Mouse (Mus musculus) heart, postnatal 0 days (tissue): Measurements from ENCODE around the gene Myo1e. TPM values are rescaled to one million over a fixed set of nuclear protein-coding genes. Genes with fewer than 3 reads are reported as not detected.
A peak's percentile ranks its signal among the peaks of the same experiment; 100 is the strongest.

Experiments
- ATAC-seq: fragments of 200-750 bp; cut with Nextera tagmentation; 2 replicates; pipeline ENCODE4 v1.8.0; 2017; ENCODE audit warnings: low read depth, moderate number of reproducible peaks, moderate library complexity; ENCODE audit not compliant: insufficient read depth
- DNase-seq: peaks from one replicate; pipeline ENCODE4 v3.0.0-alpha.2; 2016; ENCODE audit warnings: low spot score
- H3K27ac ChIP-seq: fragments of 300-500 bp; sonication (generic); 2 replicates; pipeline ENCODE4 v1.5.1; 2014; ENCODE audit warnings: low read depth, mild to moderate bottlenecking
- H3K27me3 ChIP-seq: fragments of 300-500 bp; sonication (generic); 2 replicates; pipeline ENCODE4 v1.6.1; 2014; ENCODE audit warnings: low read length, mixed read lengths; ENCODE audit not compliant: control insufficient read depth, insufficient read depth
- H3K36me3 ChIP-seq: fragments of 300-500 bp; sonication (generic); replicated peaks from 2 replicates; pipeline ENCODE4 v1.6.1; 2014; ENCODE audit warnings: low read length, mixed read lengths; ENCODE audit not compliant: control insufficient read depth, insufficient read depth
- H3K4me1 ChIP-seq: fragments of 300-500 bp; sonication (generic); 2 replicates; pipeline ENCODE4 v1.6.1; 2014; ENCODE audit warnings: antibody characterized with exemption; ENCODE audit not compliant: control insufficient read depth, insufficient read depth
- H3K4me2 ChIP-seq: fragments of 300-500 bp; sonication (generic); 2 replicates; pipeline ENCODE4 v1.6.1; 2014; ENCODE audit warnings: low read depth, mild to moderate bottlenecking, low read length, moderate library complexity
- H3K4me3 ChIP-seq: fragments of 300-500 bp; sonication (generic); 2 replicates; pipeline ENCODE4 v1.5.1; 2014; ENCODE audit warnings: low read depth, low read length
- H3K9ac ChIP-seq: fragments of 300-500 bp; sonication (generic); replicated peaks from 2 replicates; pipeline ENCODE4 v1.6.1; 2014; ENCODE audit warnings: low read depth, low read length, mixed read lengths
- H3K9me3 ChIP-seq: fragments of 300-500 bp; sonication (generic); replicated peaks from 2 replicates; pipeline ENCODE4 v1.6.1; 2016; ENCODE audit warnings: low read length; ENCODE audit not compliant: control insufficient read depth
- CTCF ChIP-seq: IDR thresholded peaks from 2 replicates; pipeline ENCODE4 v1.5.1; 2016; ENCODE audit warnings: antibody characterized with exemption, control low read depth, low read depth
- EP300 ChIP-seq: IDR thresholded peaks from 2 replicates; pipeline ENCODE4 v1.6.1; 2016; ENCODE audit warnings: antibody characterized with exemption, low read depth
- WGBS: fragments of 180-500 bp; shearing (Covaris S2); extraction: QIAGEN DNeasy Blood & Tissue Kit; methylation state at CpG from one replicate; pipeline ENCODE4 v1.1.7; 2014; 5-methylcytosine and 5-hydroxymethylcytosine counted together
- polyA plus RNA-seq: library from polyadenylated mRNA; unstranded; fragments of >200 nt; fragmentation: Nextera tagmentation; extraction: Ambion mirVana; gene quantifications from 2 replicates; pipeline ENCODE4 v1.2.1, GENCODE M21; 2015
- total RNA-seq: library from RNA; depleted of rRNA; stranded (reverse); fragments of >200 nt; gene quantifications from 2 replicates; pipeline ENCODE4 v1.2.3, GENCODE M21; 2014; ENCODE audit warnings: low replicate concordance

Gene Myo1e
- total and polyA plus RNA-seq, 2 experiments from 2014 or later = 6.6 to 7.0 TPM

DNA sequence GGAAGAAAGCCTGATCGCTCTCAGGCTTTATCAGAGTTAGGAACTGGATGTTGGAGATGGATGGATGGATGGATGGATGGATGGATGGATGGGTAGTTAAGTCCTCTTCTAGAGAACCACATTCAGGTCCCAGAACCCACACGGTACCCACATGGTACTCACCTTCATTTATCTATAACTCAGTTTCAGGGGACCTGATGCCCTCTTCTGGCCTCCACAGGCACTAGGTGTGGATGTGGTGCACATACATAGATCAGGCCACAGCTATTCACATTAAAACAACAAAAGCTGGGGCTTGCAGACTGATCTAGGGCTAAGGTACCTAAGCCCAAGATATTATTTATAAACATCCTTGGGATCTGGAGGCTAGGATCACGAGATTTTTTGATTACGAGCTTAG is 117.2 kb downstream of the Myo1e start:
- Histone ChIP-seq H3K4me1 (0 out of 2 replicates have a peak, but pooled peaks cover 4% of the 10 kb centered on the region), H3K36me3 (peaks cover 33% of the 10 kb centered on the region; the same call in 1 of the 2 replicates), H3K9ac (no peak overlapping the region), H3K9me3 (no peaks in the 10 kb centered on the region), H3K27me3 (no peaks in the 10 kb centered on the region), H3K4me2 (no peak overlapping the region), H3K4me3 (no peak overlapping the region), H3K27ac (no peak overlapping the region)
- ATAC-seq = no peak
- DNase-seq = no peak
- 90% methylated on average over 4 of the region's 4 CpGs for WGBS
- TF ChIP-seq EP300 (no peak), CTCF (no peak)

DNA sequence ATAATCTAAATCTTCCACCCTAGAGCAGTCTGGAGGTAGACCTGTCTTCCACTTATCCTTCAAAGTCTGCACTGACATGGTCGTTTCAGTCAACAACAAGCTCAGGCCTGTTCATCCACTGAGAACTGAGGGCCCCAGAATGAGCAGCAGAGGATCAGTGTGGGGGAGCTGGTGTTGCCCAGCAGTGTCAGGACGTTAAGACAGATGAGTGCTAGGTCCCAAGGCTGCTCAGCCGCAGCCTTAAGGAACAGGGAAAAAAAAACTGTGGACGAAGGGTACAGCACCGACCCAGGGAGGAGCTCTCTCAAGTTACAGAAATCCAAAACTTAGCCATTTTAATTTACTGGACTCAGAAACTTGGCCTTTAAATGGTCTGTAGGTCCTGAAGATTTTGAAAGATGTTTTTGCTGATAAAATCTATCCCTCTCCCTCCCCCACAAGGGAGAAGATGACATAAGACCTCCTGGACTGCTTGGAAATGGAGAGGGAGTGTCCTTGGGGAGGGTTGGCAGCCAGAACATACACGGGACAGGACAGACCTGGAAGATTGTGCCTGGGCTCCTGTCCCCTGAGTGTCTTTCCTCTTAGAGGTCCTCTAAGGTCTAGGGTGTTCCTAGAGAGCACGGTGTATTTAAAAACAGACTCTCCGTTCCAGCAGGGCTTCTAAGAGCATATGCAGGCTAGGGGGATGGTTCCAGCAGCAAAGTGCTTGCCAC is 118.9 kb downstream of the Myo1e start:
- Histone ChIP-seq H3K27ac (no peak overlapping the region), H3K9me3 (no peaks in the 10 kb centered on the region), H3K4me1 (0 out of 2 replicates have a peak, but pooled peaks cover 4% of the 10 kb centered on the region), H3K4me3 (no peak overlapping the region), H3K27me3 (no peaks in the 10 kb centered on the region), H3K4me2 (no peak overlapping the region), H3K36me3 (peaks cover 27% of the 10 kb centered on the region; the same call in 1 of the 2 replicates), H3K9ac (no peak overlapping the region)
- no peak for TF ChIP-seq EP300
- TF ChIP-seq CTCF = no peak
- 60% methylated on average over 8 of the region's 8 CpGs for WGBS
- DNase-seq = no peak
- ATAC-seq = no peak

DNA sequence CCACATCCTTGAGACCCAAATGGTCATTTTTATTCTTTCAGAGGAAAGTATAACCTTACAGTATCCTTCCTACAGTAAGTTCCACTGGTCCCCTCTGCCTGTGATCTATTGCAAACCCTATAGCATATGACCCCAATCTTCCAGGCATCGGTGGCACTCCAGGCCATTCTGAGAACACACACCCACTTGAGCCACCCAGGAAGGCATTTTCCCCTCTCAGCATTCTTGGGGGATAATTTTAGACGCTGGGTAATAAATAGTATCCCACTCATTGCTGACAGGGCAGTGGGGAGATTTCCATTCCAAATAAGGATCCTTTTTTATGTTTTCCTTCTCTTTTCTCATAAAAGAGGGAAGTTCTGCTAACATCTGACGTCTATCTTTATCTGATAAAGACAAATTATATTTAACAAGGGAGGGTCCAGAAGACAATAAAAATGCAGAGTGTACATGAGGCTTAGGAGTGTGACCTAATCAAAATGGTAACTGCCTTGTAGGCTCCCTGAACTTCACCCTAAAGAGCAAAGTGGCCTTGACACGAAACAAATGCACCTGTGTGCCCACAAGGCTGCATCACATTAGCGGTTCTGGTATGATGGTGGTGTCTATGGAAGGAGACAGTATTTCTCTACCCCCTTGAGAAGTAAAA is 121.2 kb downstream of the Myo1e start:
- 46% methylated on average over 5 of the region's 5 CpGs for WGBS
- Histone ChIP-seq H3K27ac (peak overlapping the region; percentile 43), H3K4me1 (0 out of 2 replicates have a peak, but pooled peaks cover 4% of the 10 kb centered on the region), H3K9ac (no peak overlapping the region), H3K27me3 (no peaks in the 10 kb centered on the region), H3K4me2 (no peak overlapping the region), H3K4me3 (no peak overlapping the region), H3K36me3 (peaks cover 33% of the 10 kb centered on the region; the same call in 1 of the 2 replicates), H3K9me3 (no peaks in the 10 kb centered on the region)
- no peak for TF ChIP-seq CTCF
- TF ChIP-seq EP300 = no peak
- DNase-seq (peak; percentile 47), ATAC-seq (peak; percentile 66; the same call in 1 of the 2 replicates)

DNA sequence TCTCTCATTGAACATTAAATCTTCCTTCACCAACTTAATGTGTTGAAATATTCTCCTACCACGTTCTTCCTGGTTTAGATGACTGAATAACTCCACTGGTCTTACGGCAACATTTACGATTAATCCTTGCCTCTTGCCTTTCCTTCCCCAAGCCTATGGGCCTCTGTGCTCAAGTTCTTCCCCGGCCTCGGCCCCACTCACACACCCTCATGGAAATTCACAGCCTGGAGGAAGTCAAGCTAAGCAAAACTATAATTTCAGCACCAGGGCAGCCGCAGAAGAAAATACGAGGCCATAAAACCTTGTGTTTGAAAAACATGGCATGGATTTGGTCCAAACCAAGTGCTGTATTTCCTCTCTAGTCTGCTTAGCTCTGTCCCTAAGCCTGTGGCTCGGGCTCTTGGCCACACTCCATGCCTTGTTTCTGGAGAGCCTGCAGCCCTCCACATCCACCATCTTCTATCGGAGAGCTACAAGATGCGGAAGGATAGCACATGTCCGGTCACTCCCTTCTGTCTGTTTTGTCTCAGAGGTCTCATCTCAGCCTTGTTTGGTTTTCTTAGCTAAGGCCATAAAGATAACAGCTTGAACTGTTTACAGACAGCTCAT is 124.7 kb downstream of the Myo1e start:
- DNase-seq (no peak), ATAC-seq (no peak)
- Histone ChIP-seq H3K4me1 (0 out of 2 replicates have a peak, but pooled peaks cover 4% of the 10 kb centered on the region), H3K4me3 (no peak overlapping the region), H3K36me3 (peaks cover 30% of the 10 kb centered on the region), H3K27ac (no peak overlapping the region), H3K27me3 (no peaks in the 10 kb centered on the region), H3K9me3 (no peaks in the 10 kb centered on the region), H3K4me2 (no peak overlapping the region), H3K9ac (no peak overlapping the region)
- WGBS = 75% methylated on average over 11 of the region's 11 CpGs
- no peak for TF ChIP-seq CTCF
- TF ChIP-seq EP300 = no peak

DNA sequence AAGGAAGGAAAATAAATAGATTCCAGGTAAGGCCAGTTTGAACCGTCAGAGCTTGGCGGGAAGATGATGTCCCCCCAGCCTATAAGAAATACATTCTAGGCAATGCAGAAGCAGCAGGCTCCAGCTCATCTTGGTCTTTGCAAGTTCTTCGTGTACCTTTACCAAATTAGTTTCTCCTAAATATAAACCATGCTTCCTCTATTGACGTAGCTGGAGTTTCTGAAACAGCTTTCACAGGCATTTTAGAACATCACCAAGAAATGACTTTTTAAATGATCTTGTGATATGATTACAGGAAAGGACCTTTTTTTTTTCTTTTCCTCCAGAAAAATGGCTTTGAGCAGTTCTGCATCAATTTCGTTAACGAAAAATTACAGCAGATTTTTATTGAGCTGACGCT is 131.2 kb downstream of the Myo1e start:
- Histone ChIP-seq H3K4me2 (no peak overlapping the region), H3K4me1 (no peaks in the 10 kb centered on the region), H3K9ac (no peak overlapping the region), H3K27me3 (no peaks in the 10 kb centered on the region), H3K27ac (no peak overlapping the region), H3K4me3 (no peak overlapping the region), H3K9me3 (no peaks in the 10 kb centered on the region), H3K36me3 (peaks cover 70% of the 10 kb centered on the region)
- ATAC-seq (no peak), DNase-seq (no peak)
- 88% methylated on average over 7 of the region's 7 CpGs for WGBS
- TF ChIP-seq CTCF (no peak), EP300 (no peak)
